Mouse (Mus musculus) CD4-positive naive resting alpha-beta T cell, adult 76 days (primary cell): ENCODE data around the gene Lancl2. TPM values are rescaled to one million over a fixed set of nuclear protein-coding genes. Genes with fewer than 3 reads are reported as not detected.

Source experiments
- total RNA-seq: library from RNA; stranded (reverse); gene quantifications from one replicate; pipeline ENCODE4 v1.2.4, GENCODE M21; 2023

The Lancl2 gene
- 7.4 TPM for total RNA-seq

GRCm38 (mm10) chr6:57702376-57702742, at the start of gene Lancl2:
Gene Lancl2 (plus strand): TSS chr6:57702540.

DNA sequence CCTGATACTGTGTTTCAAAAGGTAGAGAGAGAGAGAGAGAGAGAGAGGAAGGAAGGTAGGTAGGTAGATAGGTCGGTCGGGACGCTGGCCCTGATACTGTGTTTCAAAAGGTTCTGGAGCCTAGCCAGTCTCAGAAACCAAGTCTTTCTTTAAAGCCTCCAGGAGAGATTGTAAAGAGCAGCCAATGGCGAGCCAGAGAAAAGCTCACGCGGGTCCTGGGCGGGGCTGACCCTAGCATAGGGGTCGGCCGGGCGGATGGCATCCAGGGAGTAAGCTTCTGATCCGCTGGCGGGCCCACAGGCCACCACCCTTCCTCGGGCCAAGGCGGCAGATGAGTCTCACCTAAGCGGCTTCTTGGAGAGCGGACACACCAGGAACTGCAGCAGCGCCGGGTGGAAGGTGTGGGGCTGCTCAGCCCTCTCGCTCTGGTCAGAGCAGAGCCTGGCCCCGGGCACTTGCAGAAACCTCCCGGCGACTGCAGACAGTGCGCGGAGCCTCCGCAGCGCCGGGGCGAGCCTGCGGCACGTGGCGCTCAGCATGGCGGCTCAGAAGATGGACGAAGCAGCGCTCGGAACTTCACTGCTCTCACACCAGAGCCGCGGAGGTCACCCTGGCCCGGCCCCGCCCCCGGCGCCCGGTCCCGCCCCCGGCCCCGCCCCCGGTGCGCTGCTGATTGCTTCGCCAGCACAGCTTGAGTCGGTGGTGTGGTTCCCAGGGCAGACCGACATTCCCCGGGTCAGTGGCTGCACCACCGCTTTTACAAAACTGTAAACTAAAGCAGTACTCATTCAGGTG, 10.7 kb upstream of the Lancl2 start, which contains the start of gene Pyurf:
Gene Pyurf, minus strand, starts transcription at position 612 of the 795 bp plus-strand sequence.

Other genes with a start within 250 kb of the Lancl2 start
- gene Ppm1k, start 167.1 kb upstream of the Lancl2 start, total RNA-seq, result 33.6 TPM
- 36.4 TPM for gene Herc6, start 121.5 kb upstream of the Lancl2 start, total RNA-seq
- 2.8 TPM for gene Pyurf, start 10.5 kb upstream of the Lancl2 start, total RNA-seq
- gene Vopp1, start 122.6 kb downstream of the Lancl2 start, total RNA-seq, result 48.1 TPM
- gene Vmn1r21, start 147.8 kb downstream of the Lancl2 start, total RNA-seq, result not detected
- not detected for gene Vmn1r22, start 205.5 kb downstream of the Lancl2 start, total RNA-seq
- not detected for gene Vmn1r23, start 224.3 kb downstream of the Lancl2 start, total RNA-seq